Mouse (Mus musculus) heart, postnatal 0 days (tissue): ENCODE data around the gene Trim54.

Experiments used
- CTCF ChIP-seq: IDR thresholded peaks from 2 replicates; pipeline ENCODE4 v1.5.1; 2016; ENCODE audit warnings: antibody characterized with exemption, control low read depth, low read depth
- EP300 ChIP-seq: IDR thresholded peaks from 2 replicates; pipeline ENCODE4 v1.6.1; 2016; ENCODE audit warnings: antibody characterized with exemption, low read depth

- no peak for TF ChIP-seq CTCF
- no peak for TF ChIP-seq EP300
Measured at GRCm38 (mm10) chr5:31095711-31096480, 20.6 kb upstream of the Trim54 start.
